Mouse (Mus musculus): ENCODE results near the gene Zfp85. TPM values are rescaled to one million over a fixed set of nuclear protein-coding genes. Genes with fewer than 3 reads are reported as not detected.
"Not testable (repeated sequence)": the region's sequence is repeated elsewhere in the genome, so short reads cannot be mapped to it uniquely, and the experiment has no call there.

The Zfp85 gene
- total RNA-seq (2014; rRNA removed) (4.4 and 8.9 TPM in 2 replicates), polyA plus RNA-seq (2015; fragmentation: Nextera tagmentation; extraction: Ambion mirVana) (2.9 and 4.6 TPM in 2 replicates)

DNA sequence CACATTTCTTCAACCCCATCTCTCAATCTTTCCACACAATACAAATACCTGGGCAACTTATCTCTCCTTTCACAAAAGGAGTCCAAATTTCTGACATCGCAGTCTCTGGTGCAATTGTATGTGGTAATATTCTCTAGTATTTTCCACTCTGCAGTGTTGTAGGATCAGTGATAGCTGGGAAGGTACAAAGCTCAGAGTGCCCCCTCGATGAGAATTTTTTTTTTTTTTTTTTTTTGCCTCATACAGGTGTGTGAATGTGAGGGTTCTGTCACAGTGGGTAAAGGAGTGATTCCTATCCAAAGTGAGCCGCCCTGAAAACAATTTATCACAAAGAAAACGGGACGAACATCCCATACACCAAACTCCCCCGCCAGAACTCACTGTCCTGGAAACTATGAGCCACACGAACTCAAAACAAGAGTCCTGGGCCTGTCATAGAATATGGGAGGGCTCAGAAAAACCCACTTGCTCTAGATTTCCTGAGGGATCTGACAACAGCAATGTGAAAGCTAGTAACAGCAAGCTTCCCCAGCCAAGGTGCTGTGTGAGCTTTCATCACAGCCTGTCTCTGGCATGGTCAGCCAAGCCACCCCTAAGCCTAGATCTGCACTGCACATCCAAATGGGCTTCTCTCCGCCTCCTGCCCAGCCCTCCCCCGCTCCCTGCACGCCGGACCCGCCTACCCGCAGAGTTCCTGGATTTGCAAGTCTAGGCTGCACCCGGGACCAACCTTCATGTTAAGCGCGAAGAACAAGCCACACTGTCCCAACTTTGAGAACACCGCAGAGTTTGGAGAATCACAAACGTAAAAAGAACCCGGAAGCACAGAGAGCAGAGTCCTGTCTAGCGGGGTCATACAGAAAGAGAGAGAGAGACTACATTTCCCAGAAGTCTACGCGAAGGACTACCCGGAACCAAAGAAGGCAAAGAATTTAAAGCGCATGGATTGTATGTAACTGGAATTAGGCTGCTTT is at the start of gene Zfp85:
Gene Zfp85, minus strand, starts transcription at position 896 of the 974 bp plus-strand sequence.
- H3K27ac ChIP-seq: peak within 1 kb of the TSS; percentile 67; the same call in 1 of the 2 replicates
- no peaks in the 10 kb centered on the region for H3K9me3 ChIP-seq (ENCODE audit: low read length)
- 7% methylated on average over 24 of the region's 24 CpGs for WGBS
- peak within 1 kb of the TSS; percentile 56 for H3K9ac ChIP-seq (replicated peaks; ENCODE audit: low read length)
- no peak for TF ChIP-seq CTCF (IDR thresholded peaks at IDR 0.05; ENCODE audit: low read depth)
- no peaks in the 10 kb centered on the region for H3K27me3 ChIP-seq (ENCODE audit: insufficient read depth, low read length)
- H3K4me3 ChIP-seq (ENCODE audit: low read length): peak within 1 kb of the TSS; percentile 75
- peak within 1 kb of the TSS; percentile 64 for H3K4me2 ChIP-seq (ENCODE audit: low read depth, low read length)
- DNase-seq (ENCODE audit: low spot score) (peak; percentile 81), ATAC-seq (peak; percentile 97)
- H3K4me1 ChIP-seq (ENCODE audit: insufficient read depth, low read length): peaks cover 8% of the 10 kb centered on the region; the same call in 1 of the 2 replicates
- H3K36me3 ChIP-seq (ENCODE audit: insufficient read depth, low read length): no peaks in the 10 kb centered on the region

GRCm38 (mm10) chr13:67799151-67799550 is 44.1 kb upstream of the Zfp85 start:
- H3K27ac ChIP-seq; H3K4me1 ChIP-seq (ENCODE audit: insufficient read depth, low read length); H3K9me3 ChIP-seq (ENCODE audit: low read length); H3K4me2 ChIP-seq (ENCODE audit: low read depth, low read length); DNase-seq (ENCODE audit: low spot score); H3K4me3 ChIP-seq (ENCODE audit: low read length); H3K27me3 ChIP-seq (ENCODE audit: insufficient read depth, low read length); H3K9ac ChIP-seq (replicated peaks; ENCODE audit: low read length); ATAC-seq; H3K36me3 ChIP-seq (ENCODE audit: insufficient read depth, low read length): not testable (repeated sequence)
- WGBS: 86% methylated on average over 3 of the region's 3 CpGs

GRCm38 (mm10) chr13:67798618-67799017 is 43.6 kb upstream of the Zfp85 start:
- Histone ChIP-seq H3K27me3 (ENCODE audit: insufficient read depth, low read length) (no peaks in the 10 kb centered on the region), H3K9ac (replicated peaks; ENCODE audit: low read length) (no peak overlapping the region), H3K4me3 (ENCODE audit: low read length) (no peak overlapping the region), H3K9me3 (ENCODE audit: low read length) (no peaks in the 10 kb centered on the region), H3K27ac (no peak overlapping the region), H3K36me3 (ENCODE audit: insufficient read depth, low read length) (no peaks in the 10 kb centered on the region), H3K4me2 (ENCODE audit: low read depth, low read length) (no peak overlapping the region), H3K4me1 (ENCODE audit: insufficient read depth, low read length) (no peaks in the 10 kb centered on the region)
- TF ChIP-seq CTCF (IDR thresholded peaks at IDR 0.05; ENCODE audit: low read depth): no peak
- ATAC-seq: no peak
- WGBS: 59% methylated on average over 3 of the region's 3 CpGs
- no peak for DNase-seq (ENCODE audit: low spot score)

- Histone ChIP-seq H3K4me2 (ENCODE audit: low read depth, low read length) (no peak overlapping the region), H3K9ac (replicated peaks; ENCODE audit: low read length) (no peak overlapping the region), H3K4me3 (ENCODE audit: low read length) (no peak overlapping the region), H3K27me3 (ENCODE audit: insufficient read depth, low read length) (no peaks in the 10 kb centered on the region), H3K36me3 (ENCODE audit: insufficient read depth, low read length) (peaks cover 2% of the 10 kb centered on the region; the same call in 1 of the 2 replicates), H3K27ac (no peak overlapping the region), H3K4me1 (ENCODE audit: insufficient read depth, low read length) (no peaks in the 10 kb centered on the region), H3K9me3 (ENCODE audit: low read length) (0 out of 2 replicates have a peak, but pooled peaks cover 3% of the 10 kb centered on the region)
- DNase-seq (ENCODE audit: low spot score) (no peak), ATAC-seq (no peak)
- WGBS: 88% methylated on average over 10 of the region's 10 CpGs
- no peak for TF ChIP-seq CTCF (IDR thresholded peaks at IDR 0.05; ENCODE audit: low read depth)
Observed at GRCm38 (mm10) chr13:67791921-67792455, 37.0 kb upstream of the Zfp85 start.

- Histone ChIP-seq H3K4me3 (ENCODE audit: low read length) (peak within 1 kb of the TSS; percentile 51), H3K36me3 (ENCODE audit: insufficient read depth, low read length) (0 out of 2 replicates have a peak, but pooled peaks cover 3% of the 10 kb centered on the region), H3K9me3 (ENCODE audit: low read length) (no peaks in the 10 kb centered on the region), H3K9ac (replicated peaks; ENCODE audit: low read length) (peak within 1 kb of the TSS; percentile 45), H3K4me1 (ENCODE audit: insufficient read depth, low read length) (no peaks in the 10 kb centered on the region), H3K27ac (no peak within 1 kb of the TSS), H3K4me2 (ENCODE audit: low read depth, low read length) (peak within 1 kb of the TSS; percentile 74), H3K27me3 (ENCODE audit: insufficient read depth, low read length) (no peaks in the 10 kb centered on the region)
- DNase-seq (ENCODE audit: low spot score) (peak; percentile 90), ATAC-seq (peak; percentile 98)
- WGBS: 7% methylated on average over 26 of the region's 26 CpGs
- TF ChIP-seq CTCF (IDR thresholded peaks at IDR 0.05; ENCODE audit: low read depth): peak; percentile 1; the same call in 1 of the 2 replicates
Observed at GRCm38 (mm10) chr13:67779265-67780221, 24.5 kb upstream of the Zfp85 start, which contains the start of gene Zfp493. Zfp493 (plus strand) TSS chr13:67779693.

All from hindbrain, postnatal 0 days (tissue).